Mouse (Mus musculus) CH12.LX (cell line): ENCODE measurements at regions not wholly inside any gene's neighbourhood (a gene's known extent, or its start where the extent isn't known, plus 50 kb on each side); places are given as distances from the start of the nearest gene placed in this dataset.

Experiments used
- CHD2 ChIP-seq: IDR thresholded peaks from 2 replicates; pipeline ENCODE4 v1.6.1; 2011; ENCODE audit warnings: low read length, improper control_type of control experiment
- CTCF ChIP-seq, 2 experiments: IDR thresholded peaks in 1 of 2; conservative IDR thresholded peaks in 1 of 2; 2 replicates each; pipeline ENCODE4 v1.5.1; 2011 to 2012; ENCODE audit warnings: low read depth in 2 of 2, low read length in 2 of 2, improper control_type of control experiment in 1 of 2, inconsistent platforms in 1 of 2, mild to moderate bottlenecking in 1 of 2, moderate library complexity in 1 of 2
- MAX ChIP-seq: IDR thresholded peaks from 2 replicates; pipeline ENCODE4 v1.6.1; 2011; ENCODE audit warnings: low read length, improper control_type of control experiment
- POLR2A ChIP-seq: IDR thresholded peaks from 2 replicates; pipeline ENCODE4 v1.6.1; 2011; ENCODE audit warnings: low read depth, mild to moderate bottlenecking, improper control_type of control experiment, low read length
- POLR2AphosphoS2 ChIP-seq: IDR thresholded peaks from 2 replicates; pipeline ENCODE4 v1.6.1; 2011; ENCODE audit warnings: low read depth, low read length, improper control_type of control experiment
- RCOR1 ChIP-seq: conservative IDR thresholded peaks from 2 replicates; pipeline ENCODE4 v1.6.1; 2012; ENCODE audit warnings: low read depth, mild to moderate bottlenecking, inconsistent platforms, low read length, improper control_type of control experiment
- SMC3 ChIP-seq: IDR thresholded peaks from 2 replicates; pipeline ENCODE4 v1.6.1; 2011; ENCODE audit warnings: low read depth, low read length, improper control_type of control experiment
- USF1 ChIP-seq: IDR thresholded peaks from 2 replicates; pipeline ENCODE4 v1.6.1; 2014; ENCODE audit warnings: low read depth, mild to moderate bottlenecking, inconsistent platforms, low read length, improper control_type of control experiment
- ZMIZ1 ChIP-seq: IDR thresholded peaks from 2 replicates; pipeline ENCODE4 v1.6.1; 2012; ENCODE audit warnings: low read depth, mild to moderate bottlenecking, inconsistent platforms, low read length, improper control_type of control experiment
- ZNF384 ChIP-seq: IDR thresholded peaks from 2 replicates; pipeline ENCODE4 v1.6.1; 2012; ENCODE audit warnings: low read depth, low read length, improper control_type of control experiment, inconsistent platforms

DNA sequence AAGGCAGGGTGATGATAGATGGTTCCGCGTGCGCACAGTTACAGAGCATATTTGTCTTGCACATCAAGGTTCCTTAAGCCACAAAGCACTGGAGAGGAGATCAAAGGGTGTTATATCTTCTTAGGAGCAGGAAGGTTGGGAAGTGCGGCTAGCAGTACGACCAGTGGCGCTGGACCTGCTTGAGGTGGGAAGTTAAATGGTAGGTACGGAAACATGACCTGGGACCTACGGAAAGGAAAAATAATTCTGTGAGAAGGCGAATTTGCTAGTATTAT lies 126.5 kb downstream of the Tmem161b start:
- TF ChIP-seq ZMIZ1 (no peak), USF1 (no peak), POLR2A (no peak), SMC3 (no peak), CTCF (conservative IDR thresholded peaks at IDR 0.05 in 1 of 2, IDR thresholded peaks at IDR 0.05 in 1 of 2; ENCODE audit: low read depth in 2 of 2, low read length in 2 of 2) (no peak), MAX (no peak), POLR2AphosphoS2 (no peak), CHD2 (no peak), RCOR1 (no peak), ZNF384 (no peak)
